In genomic region chr5:106506061-106506460, GRCm38 (mm10) we compare ENCODE assay signal across 20 mouse cellular contexts. TPM values are rescaled to one million over a fixed set of nuclear protein-coding genes. Genes with fewer than 3 reads are reported as not detected.
"Had no signal": no experiment of that assay in that cellular context is flagged by ENCODE, and none has a peak within 500 bp of the region (broad histone marks: within the 10 kb centered on the region; RNA-seq: fewer than 3 reads in every experiment).

No protein-coding gene starts in this region.

- H3K9me3 ChIP-seq: kidney, embryonic 15.5 days; limb, embryonic 15.5 days; liver, embryonic 12.5 days; midbrain, embryonic 10.5 days; midbrain, embryonic 15.5 days had no signal

- ATAC-seq: intestine, embryonic 16.5 days; liver, embryonic 12.5 days; midbrain, embryonic 15.5 days had no signal

- H3K4me2 ChIP-seq: kidney, embryonic 15.5 days; limb, embryonic 15.5 days; liver, embryonic 12.5 days; lung, embryonic 14.5 days; midbrain, embryonic 15.5 days had no signal

- H3K27me3 ChIP-seq: limb, embryonic 15.5 days; midbrain, embryonic 15.5 days had no signal

- H3K36me3 ChIP-seq: kidney, embryonic 15.5 days; limb, embryonic 15.5 days; liver, embryonic 12.5 days; midbrain, embryonic 10.5 days; midbrain, embryonic 15.5 days had no signal

- H3K27ac ChIP-seq: kidney, embryonic 15.5 days; limb, embryonic 15.5 days; liver, embryonic 12.5 days; midbrain, embryonic 10.5 days; midbrain, embryonic 15.5 days; stomach, postnatal 0 days had no signal

- H3K4me1 ChIP-seq: kidney, embryonic 15.5 days; limb, embryonic 15.5 days; liver, embryonic 12.5 days had no signal

- H3K9ac ChIP-seq: kidney, embryonic 15.5 days; limb, embryonic 15.5 days; liver, embryonic 12.5 days; lung, embryonic 14.5 days; midbrain, embryonic 15.5 days had no signal

- H3K4me3 ChIP-seq: kidney, embryonic 15.5 days; limb, embryonic 15.5 days; liver, embryonic 12.5 days; midbrain, embryonic 10.5 days; midbrain, embryonic 15.5 days had no signal

- DNase-seq: kidney, adult 2 months; kidney, postnatal 14 days; lung, embryonic 14.5 days; lung, postnatal 10 days; lung, postnatal 4 days; right cerebral cortex, postnatal 25 days; thymus, adult 18-20 months; thymus, postnatal 25 days had no signal

RNA-seq across cellular contexts. Expression of gene Barhl2, which starts 48.1 kb away (rescaled TPM):
- total RNA-seq: megakaryocyte, adult 5-6 weeks had no signal
- polyA plus RNA-seq: intestine, embryonic 16.5 days; kidney, adult 2 months; kidney, embryonic 15.5 days; large intestine, adult 2 months; limb, embryonic 11.5 days; limb, embryonic 15.5 days; liver, embryonic 12.5 days; liver, embryonic 16.5 days; lung, embryonic 14.5 days; stomach, postnatal 0 days; urinary bladder, adult 2 months had no signal
